Mouse (Mus musculus): ENCODE data around the gene Nuak2. TPM values are rescaled to one million over a fixed set of nuclear protein-coding genes. Genes with fewer than 3 reads are reported as not detected.

The Nuak2 gene
- polyA plus RNA-seq, 1 experiment from 2014 or later = 38.0 TPM

DNA sequence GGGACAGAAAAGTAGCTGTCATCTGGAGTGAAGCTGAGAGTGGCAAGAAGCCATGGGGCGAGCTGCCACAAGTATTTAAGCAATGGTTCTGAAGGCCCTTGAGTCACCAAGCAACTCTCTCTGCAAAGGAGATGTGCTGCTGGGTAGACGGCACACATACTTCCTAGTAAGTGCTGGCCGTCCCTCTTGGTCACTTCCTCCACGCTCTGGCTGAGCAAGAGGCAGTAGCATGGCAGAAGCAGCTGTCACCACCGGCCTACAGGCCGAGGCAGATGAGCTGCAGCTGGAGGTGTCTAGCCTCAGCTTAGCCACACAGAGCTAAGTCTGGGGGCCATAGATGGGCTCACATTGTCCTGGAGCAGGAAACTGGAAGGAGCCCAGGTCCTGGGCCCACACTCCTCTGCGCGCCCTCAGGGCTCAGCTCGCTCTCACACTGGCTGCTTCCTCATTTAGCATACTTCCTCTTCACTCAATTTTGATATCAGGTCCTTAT lies 54.8 kb downstream of the Nuak2 start:
- peaks cover 54% of the 10 kb centered on the region for H3K4me1 ChIP-seq (ENCODE audit: control insufficient read depth, insufficient read depth, low read length)
- no peak overlapping the region for H3K4me3 ChIP-seq (replicated peaks; ENCODE audit: low read depth, low read length)
- no peak overlapping the region for H3K9ac ChIP-seq (replicated peaks; ENCODE audit: low read length)
- ATAC-seq (ENCODE audit: low FRiP score, low TSS enrichment) (no peak), DNase-seq (no peak)
- no peaks in the 10 kb centered on the region for H3K27me3 ChIP-seq (ENCODE audit: control insufficient read depth, insufficient read depth, low read length)
- H3K36me3 ChIP-seq (ENCODE audit: control insufficient read depth, insufficient read depth, low read length) = peaks cover 19% of the 10 kb centered on the region
- peak overlapping the region; percentile 89 for H3K27ac ChIP-seq (replicated peaks; ENCODE audit: low read depth, low read length)
- WGBS = 86% methylated on average over 9 of the region's 9 CpGs
- H3K4me2 ChIP-seq (ENCODE audit: low read length) = no peak overlapping the region
- no peaks in the 10 kb centered on the region for H3K9me3 ChIP-seq (ENCODE audit: control insufficient read depth, low read length)

DNA sequence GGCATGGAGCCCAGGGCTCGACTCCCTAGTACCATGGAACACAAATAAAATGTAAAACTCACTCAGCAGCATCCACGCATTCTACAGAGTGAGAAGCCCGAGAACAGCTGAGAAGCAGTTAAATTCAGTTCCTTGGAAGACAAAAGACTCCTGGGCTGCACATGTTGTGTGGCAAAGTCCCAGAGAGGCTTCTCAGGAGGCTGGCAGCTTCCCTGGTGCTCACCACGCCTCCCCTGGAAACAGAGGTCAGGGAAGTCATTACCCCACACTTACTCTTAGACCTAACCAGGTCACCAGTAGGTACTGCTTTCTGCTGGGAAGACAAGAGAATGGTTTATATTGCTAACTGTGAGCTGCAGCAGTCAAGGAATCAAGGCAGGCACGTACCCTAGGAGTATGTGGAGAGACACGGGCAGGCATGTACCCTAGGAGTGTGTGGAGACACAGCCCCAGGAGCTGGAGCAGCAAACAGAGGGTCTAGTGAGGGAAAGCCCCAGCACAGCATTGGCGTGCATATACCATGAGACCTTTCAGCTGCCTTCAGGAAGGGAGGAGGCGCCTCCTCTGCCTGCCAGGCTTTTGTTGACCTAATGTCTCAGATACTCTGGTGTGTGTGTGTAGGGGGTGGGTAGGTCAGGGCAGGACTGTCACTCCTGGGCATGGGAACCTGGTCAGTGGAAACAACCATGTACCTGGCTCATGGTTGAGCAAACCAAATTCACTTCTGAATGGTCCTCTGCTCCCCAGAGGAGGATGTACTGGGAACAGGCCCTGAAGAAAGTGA lies 55.6 kb downstream of the Nuak2 start:
- Histone ChIP-seq H3K9me3 (ENCODE audit: control insufficient read depth, low read length) (no peaks in the 10 kb centered on the region), H3K27ac (replicated peaks; ENCODE audit: low read depth, low read length) (peak overlapping the region; percentile 89), H3K27me3 (ENCODE audit: control insufficient read depth, insufficient read depth, low read length) (no peaks in the 10 kb centered on the region), H3K4me3 (replicated peaks; ENCODE audit: low read depth, low read length) (no peak overlapping the region), H3K4me1 (ENCODE audit: control insufficient read depth, insufficient read depth, low read length) (peaks cover 59% of the 10 kb centered on the region), H3K9ac (replicated peaks; ENCODE audit: low read length) (no peak overlapping the region), H3K36me3 (ENCODE audit: control insufficient read depth, insufficient read depth, low read length) (peaks cover 19% of the 10 kb centered on the region), H3K4me2 (ENCODE audit: low read length) (no peak overlapping the region)
- DNase-seq (no peak), ATAC-seq (ENCODE audit: low FRiP score, low TSS enrichment) (no peak)
- 46% methylated on average over 8 of the region's 8 CpGs for WGBS

DNA sequence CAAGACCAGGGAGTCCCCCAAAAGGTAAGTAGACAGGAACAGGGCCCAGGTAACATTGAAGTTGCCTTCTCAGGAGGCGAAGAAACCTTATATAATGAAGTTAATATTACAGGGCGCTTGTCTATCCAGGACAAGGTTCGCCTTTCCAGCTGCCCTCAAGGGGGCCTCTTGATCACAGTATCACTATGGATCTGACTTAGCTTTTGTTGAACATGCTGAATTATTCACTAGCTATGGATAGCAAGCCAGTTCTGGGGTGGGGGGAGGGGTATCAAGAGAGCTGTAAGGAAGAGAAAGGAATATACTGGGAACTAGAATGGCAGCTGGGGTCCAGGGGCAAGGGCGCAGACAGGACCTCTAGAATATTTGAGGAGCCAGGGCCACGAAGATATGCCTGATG lies 56.4 kb downstream of the Nuak2 start:
- H3K4me2 ChIP-seq (ENCODE audit: low read length) = 0 out of 2 replicates have a peak overlapping the region, but pooled peaks have one; percentile 17
- H3K36me3 ChIP-seq (ENCODE audit: control insufficient read depth, insufficient read depth, low read length) = peaks cover 24% of the 10 kb centered on the region
- H3K4me1 ChIP-seq (ENCODE audit: control insufficient read depth, insufficient read depth, low read length) = peaks cover 61% of the 10 kb centered on the region
- H3K9ac ChIP-seq (replicated peaks; ENCODE audit: low read length) = peak overlapping the region; percentile 24; the same call in 1 of the 2 replicates
- ATAC-seq (ENCODE audit: low FRiP score, low TSS enrichment) (peak; percentile 40; the same call in 1 of the 2 replicates), DNase-seq (peak; percentile 72)
- peak overlapping the region; percentile 89 for H3K27ac ChIP-seq (replicated peaks; ENCODE audit: low read depth, low read length)
- whole genome bisulfite sequencing = 27% methylated on average over 5 of the region's 5 CpGs
- no peaks in the 10 kb centered on the region for H3K27me3 ChIP-seq (ENCODE audit: control insufficient read depth, insufficient read depth, low read length)
- no peak overlapping the region for H3K4me3 ChIP-seq (replicated peaks; ENCODE audit: low read depth, low read length)
- H3K9me3 ChIP-seq (ENCODE audit: control insufficient read depth, low read length) = no peaks in the 10 kb centered on the region

DNA sequence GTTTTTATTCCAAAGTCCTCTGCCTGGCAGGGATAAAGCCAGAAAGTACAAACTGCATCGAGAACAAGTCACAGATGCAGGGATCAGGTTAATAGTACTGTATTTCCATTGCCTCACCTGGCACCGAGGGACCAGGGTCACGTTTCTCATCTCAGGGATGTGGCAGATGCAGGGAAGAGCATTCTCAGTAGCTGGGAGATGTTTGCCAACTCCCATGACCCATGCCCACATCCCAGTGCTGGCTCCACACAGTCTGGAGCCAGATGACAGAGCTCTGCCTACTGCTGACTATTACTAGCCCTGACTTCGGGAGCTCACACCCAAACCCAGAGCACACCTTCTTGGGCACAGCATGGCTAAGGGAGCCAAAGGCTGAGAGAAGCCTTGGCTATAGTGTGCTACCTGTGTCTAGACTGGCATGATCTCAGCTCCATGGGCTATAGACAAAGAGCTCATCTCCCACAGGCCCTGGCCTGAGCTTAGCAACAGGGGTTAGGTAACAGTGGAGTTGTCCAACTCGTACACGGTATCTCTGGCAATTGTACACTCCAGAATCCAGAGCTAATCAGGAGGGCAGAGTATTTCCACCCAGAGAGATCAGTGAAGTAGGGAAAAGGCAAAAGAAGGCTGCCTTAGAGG lies 57.1 kb downstream of the Nuak2 start:
- no peak for ATAC-seq (ENCODE audit: low FRiP score, low TSS enrichment)
- Histone ChIP-seq H3K27ac (replicated peaks; ENCODE audit: low read depth, low read length) (peak overlapping the region; percentile 89), H3K9me3 (ENCODE audit: control insufficient read depth, low read length) (no peaks in the 10 kb centered on the region), H3K9ac (replicated peaks; ENCODE audit: low read length) (0 out of 2 replicates have a peak overlapping the region, but pooled peaks have one; percentile 24), H3K27me3 (ENCODE audit: control insufficient read depth, insufficient read depth, low read length) (no peaks in the 10 kb centered on the region), H3K4me2 (ENCODE audit: low read length) (0 out of 2 replicates have a peak overlapping the region, but pooled peaks have one; percentile 17), H3K36me3 (ENCODE audit: control insufficient read depth, insufficient read depth, low read length) (peaks cover 30% of the 10 kb centered on the region), H3K4me1 (ENCODE audit: control insufficient read depth, insufficient read depth, low read length) (peaks cover 61% of the 10 kb centered on the region), H3K4me3 (replicated peaks; ENCODE audit: low read depth, low read length) (no peak overlapping the region)
- no peak for DNase-seq
- WGBS = 82% methylated on average over 6 of the region's 6 CpGs

DNA sequence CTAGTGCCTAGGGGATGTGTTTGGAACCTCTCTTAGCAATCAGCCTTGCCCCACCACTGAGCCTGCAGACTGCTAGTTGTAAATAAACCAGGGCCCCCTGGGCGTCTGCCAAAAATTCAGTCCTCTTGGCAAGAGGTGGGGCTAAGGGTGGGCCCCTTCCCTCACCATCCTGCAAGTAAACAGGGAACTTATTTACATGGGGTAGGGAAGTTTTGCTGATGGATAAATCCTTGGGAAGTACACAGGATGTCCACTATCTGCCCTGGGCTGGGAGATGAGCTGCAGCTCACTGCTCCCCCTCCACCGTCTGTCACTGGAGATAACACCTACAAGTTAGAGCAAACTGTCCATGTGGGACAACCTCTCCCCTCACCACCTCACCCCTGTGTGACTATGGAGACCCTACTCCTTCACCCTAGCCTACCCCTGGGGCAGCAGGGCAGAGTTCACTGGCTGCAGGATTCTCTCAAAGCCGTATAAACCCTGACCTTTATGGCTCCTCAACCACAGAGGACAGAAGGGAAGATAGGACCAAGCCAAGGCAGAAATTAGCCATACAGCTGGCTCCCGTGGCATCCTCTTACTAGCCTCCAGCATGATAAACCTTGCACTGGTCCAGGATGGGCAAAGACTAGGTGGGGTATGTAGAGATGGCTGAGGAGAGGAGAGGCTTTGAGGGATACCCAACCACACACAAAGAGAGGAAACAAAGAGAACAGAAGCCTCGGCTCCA lies 58.4 kb downstream of the Nuak2 start:
- Histone ChIP-seq H3K4me2 (ENCODE audit: low read length) (no peak overlapping the region), H3K36me3 (ENCODE audit: control insufficient read depth, insufficient read depth, low read length) (peaks cover 42% of the 10 kb centered on the region), H3K4me1 (ENCODE audit: control insufficient read depth, insufficient read depth, low read length) (peaks cover 61% of the 10 kb centered on the region), H3K27ac (replicated peaks; ENCODE audit: low read depth, low read length) (peak overlapping the region; percentile 89), H3K9ac (replicated peaks; ENCODE audit: low read length) (no peak overlapping the region), H3K4me3 (replicated peaks; ENCODE audit: low read depth, low read length) (no peak overlapping the region), H3K27me3 (ENCODE audit: control insufficient read depth, insufficient read depth, low read length) (no peaks in the 10 kb centered on the region), H3K9me3 (ENCODE audit: control insufficient read depth, low read length) (no peaks in the 10 kb centered on the region)
- peak; percentile 66 for DNase-seq
- WGBS = 51% methylated on average over 5 of the region's 5 CpGs
- peak; percentile 14; the same call in 1 of the 2 replicates for ATAC-seq (ENCODE audit: low FRiP score, low TSS enrichment)

DNA sequence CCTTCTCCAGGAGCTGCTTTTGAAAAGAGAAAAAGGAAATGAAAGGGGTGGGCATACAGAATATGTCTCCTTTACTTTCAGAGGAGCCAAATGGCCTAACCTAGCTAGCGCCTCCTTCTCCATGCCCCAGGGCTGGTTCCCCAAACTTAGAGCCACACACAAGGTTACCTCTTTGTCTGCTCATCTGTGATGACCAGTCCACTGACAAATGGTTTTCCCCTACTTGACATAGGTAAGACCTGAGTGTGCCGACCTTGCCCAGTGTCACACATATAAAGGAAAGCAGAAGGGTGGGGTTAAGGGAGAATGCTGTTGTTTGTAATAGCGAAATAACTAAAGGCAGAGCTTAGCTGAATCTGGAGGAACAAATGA lies 58.9 kb downstream of the Nuak2 start:
- Histone ChIP-seq H3K4me2 (ENCODE audit: low read length) (no peak overlapping the region), H3K27ac (replicated peaks; ENCODE audit: low read depth, low read length) (peak overlapping the region; percentile 89), H3K4me1 (ENCODE audit: control insufficient read depth, insufficient read depth, low read length) (peaks cover 61% of the 10 kb centered on the region), H3K4me3 (replicated peaks; ENCODE audit: low read depth, low read length) (no peak overlapping the region), H3K27me3 (ENCODE audit: control insufficient read depth, insufficient read depth, low read length) (no peaks in the 10 kb centered on the region), H3K36me3 (ENCODE audit: control insufficient read depth, insufficient read depth, low read length) (peaks cover 45% of the 10 kb centered on the region), H3K9me3 (ENCODE audit: control insufficient read depth, low read length) (no peaks in the 10 kb centered on the region), H3K9ac (replicated peaks; ENCODE audit: low read length) (no peak overlapping the region)
- WGBS = 84% methylated on average over 3 of the region's 3 CpGs
- no peak for ATAC-seq (ENCODE audit: low FRiP score, low TSS enrichment)
- no peak for DNase-seq

- Histone ChIP-seq H3K27ac (replicated peaks; ENCODE audit: low read depth, low read length) (peak overlapping the region; percentile 89; the same call in 1 of the 2 replicates), H3K9ac (replicated peaks; ENCODE audit: low read length) (no peak overlapping the region; the same call in 1 of the 2 replicates), H3K36me3 (ENCODE audit: control insufficient read depth, insufficient read depth, low read length) (peaks cover 46% of the 10 kb centered on the region), H3K4me1 (ENCODE audit: control insufficient read depth, insufficient read depth, low read length) (peaks cover 61% of the 10 kb centered on the region), H3K27me3 (ENCODE audit: control insufficient read depth, insufficient read depth, low read length) (no peaks in the 10 kb centered on the region), H3K4me3 (replicated peaks; ENCODE audit: low read depth, low read length) (no peak overlapping the region), H3K9me3 (ENCODE audit: control insufficient read depth, low read length) (no peaks in the 10 kb centered on the region), H3K4me2 (ENCODE audit: low read length) (no peak overlapping the region)
- WGBS = 32% methylated on average over 4 of the region's 4 CpGs
- ATAC-seq (ENCODE audit: low FRiP score, low TSS enrichment) = no peak
- no peak for DNase-seq
Observed at GRCm38 (mm10) chr1:132375256-132375655, 59.3 kb downstream of the Nuak2 start.

DNA sequence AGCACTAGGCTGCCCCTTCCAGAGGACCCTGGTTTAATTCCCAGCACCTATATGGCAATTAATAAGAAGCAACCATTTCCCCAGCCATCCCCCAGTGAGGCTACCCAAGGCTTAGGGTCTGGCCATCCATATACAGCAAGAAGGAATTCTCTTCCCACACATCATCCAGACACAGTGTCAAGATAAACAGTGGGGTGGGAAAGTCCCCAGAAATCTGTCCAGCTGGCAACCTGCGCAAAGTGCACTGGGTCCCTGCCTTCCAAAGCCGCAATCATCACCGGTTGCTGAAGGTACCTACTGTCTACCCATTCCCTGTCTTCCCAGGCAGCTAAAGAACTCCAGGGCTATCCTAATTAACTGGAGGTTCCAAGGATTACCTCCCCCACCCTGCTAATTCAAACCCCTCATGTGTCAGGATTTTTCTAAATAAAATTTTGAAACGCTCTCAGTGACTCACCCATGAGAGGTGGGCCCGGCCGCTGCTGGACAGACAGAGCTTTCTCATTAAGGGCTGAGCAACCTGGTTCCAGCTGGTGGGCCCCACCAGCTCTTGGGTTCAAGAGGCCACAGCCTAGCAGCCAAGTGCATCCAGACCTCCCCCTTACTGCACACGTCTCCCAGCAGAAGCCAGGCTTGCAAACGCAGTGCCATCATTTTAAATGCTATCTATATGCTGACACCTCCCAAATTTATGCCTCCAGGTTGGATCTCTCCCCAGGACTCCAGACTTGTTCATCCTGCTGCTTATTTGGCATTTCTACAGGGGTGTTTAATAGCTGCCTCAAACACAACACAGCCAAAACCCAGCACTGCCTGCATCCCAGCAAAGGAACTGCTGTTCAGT lies 60.5 kb downstream of the Nuak2 start:
- ATAC-seq (ENCODE audit: low FRiP score, low TSS enrichment) (no peak), DNase-seq (no peak)
- 81% methylated on average over 8 of the region's 8 CpGs for WGBS
- H3K36me3 ChIP-seq (ENCODE audit: control insufficient read depth, insufficient read depth, low read length) = peaks cover 50% of the 10 kb centered on the region
- H3K27me3 ChIP-seq (ENCODE audit: control insufficient read depth, insufficient read depth, low read length) = no peaks in the 10 kb centered on the region
- peaks cover 50% of the 10 kb centered on the region for H3K4me1 ChIP-seq (ENCODE audit: control insufficient read depth, insufficient read depth, low read length)
- H3K27ac ChIP-seq (replicated peaks; ENCODE audit: low read depth, low read length) = peak overlapping the region; percentile 38; the same call in 1 of the 2 replicates
- no peak overlapping the region for H3K9ac ChIP-seq (replicated peaks; ENCODE audit: low read length)
- H3K9me3 ChIP-seq (ENCODE audit: control insufficient read depth, low read length) = no peaks in the 10 kb centered on the region
- H3K4me3 ChIP-seq (replicated peaks; ENCODE audit: low read depth, low read length) = no peak overlapping the region
- H3K4me2 ChIP-seq (ENCODE audit: low read length) = no peak overlapping the region
